Mouse (Mus musculus): ENCODE results near the gene Fam24a. TPM values are rescaled to one million over a fixed set of nuclear protein-coding genes. Genes with fewer than 3 reads are reported as not detected.

Gene Fam24a
- polyA plus RNA-seq, 1 experiment = 188 TPM

DNA sequence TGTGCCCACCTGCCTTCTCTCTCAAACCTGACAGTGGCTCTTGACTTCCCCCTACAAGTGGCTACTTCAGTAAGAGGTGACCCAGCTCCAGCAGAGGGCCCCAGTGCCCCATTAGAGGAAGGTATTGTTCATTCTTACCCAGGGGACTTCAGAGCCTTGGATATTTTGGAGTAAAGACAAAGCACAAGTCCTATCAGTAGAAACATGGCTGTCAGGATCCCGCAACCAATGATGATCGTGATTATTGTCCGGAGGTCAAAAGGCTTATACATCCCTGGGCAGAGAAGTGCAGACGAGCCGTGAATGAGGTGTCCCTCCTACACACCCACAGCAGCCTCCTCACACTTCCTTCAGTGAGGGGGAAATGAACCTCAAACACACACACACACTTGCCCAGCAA, 6.6 kb upstream of the Fam24a start:
- no peaks in the 10 kb centered on the region for H3K36me3 ChIP-seq (ENCODE audit: control insufficient read depth, insufficient read depth, low read length)
- TF ChIP-seq POLR2A (IDR thresholded peaks at IDR 0.05; ENCODE audit: control insufficient read depth, low read depth, low read length) (no peak), CTCF (IDR thresholded peaks at IDR 0.05; ENCODE audit: control insufficient read depth, insufficient read depth, insufficient replicate concordance, low read depth, low read length) (no peak)
- H3K4me1 ChIP-seq (ENCODE audit: control insufficient read depth, insufficient read depth, low read length) = no peaks in the 10 kb centered on the region
- H3K27me3 ChIP-seq (ENCODE audit: control insufficient read depth, insufficient read depth, low read length) = no peaks in the 10 kb centered on the region
- peak overlapping the region; percentile 60 for H3K4me3 ChIP-seq (ENCODE audit: control insufficient read depth, low read depth, low read length)
- no peak overlapping the region for H3K27ac ChIP-seq (ENCODE audit: control insufficient read depth, insufficient read depth, low read depth, low read length)

DNA sequence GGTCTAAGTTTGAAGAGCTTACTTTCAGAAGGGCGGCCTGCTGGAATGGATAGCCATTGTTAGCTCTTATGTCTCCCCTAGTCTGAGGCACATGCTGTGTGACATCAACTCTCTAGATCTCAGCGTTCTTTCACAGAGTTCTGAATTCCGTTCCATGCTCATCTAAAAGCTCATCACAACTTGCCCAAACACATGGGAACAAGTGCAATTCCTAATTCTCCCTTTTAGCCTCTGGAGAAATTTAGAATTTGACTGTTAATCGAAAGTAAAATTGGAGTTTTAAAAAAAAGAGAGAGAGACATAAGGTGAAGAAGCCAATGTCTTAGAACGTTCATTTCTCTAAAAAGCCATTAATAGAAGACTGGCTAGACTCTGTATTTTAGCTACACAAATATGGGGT, 4.2 kb upstream of the Fam24a start, which contains the start of gene Fam24b:
Gene Fam24b, minus strand, starts transcription at position 101 of the 400 bp plus-strand sequence.
- no peaks in the 10 kb centered on the region for H3K4me1 ChIP-seq (ENCODE audit: control insufficient read depth, insufficient read depth, low read length)
- H3K36me3 ChIP-seq (ENCODE audit: control insufficient read depth, insufficient read depth, low read length) = no peaks in the 10 kb centered on the region
- TF ChIP-seq POLR2A (IDR thresholded peaks at IDR 0.05; ENCODE audit: control insufficient read depth, low read depth, low read length) (no peak), CTCF (IDR thresholded peaks at IDR 0.05; ENCODE audit: control insufficient read depth, insufficient read depth, insufficient replicate concordance, low read depth, low read length) (no peak)
- peak within 1 kb of the TSS; percentile 77 for H3K4me3 ChIP-seq (ENCODE audit: control insufficient read depth, low read depth, low read length)
- no peaks in the 10 kb centered on the region for H3K27me3 ChIP-seq (ENCODE audit: control insufficient read depth, insufficient read depth, low read length)
- no peak within 1 kb of the TSS for H3K27ac ChIP-seq (ENCODE audit: control insufficient read depth, insufficient read depth, low read depth, low read length)

DNA sequence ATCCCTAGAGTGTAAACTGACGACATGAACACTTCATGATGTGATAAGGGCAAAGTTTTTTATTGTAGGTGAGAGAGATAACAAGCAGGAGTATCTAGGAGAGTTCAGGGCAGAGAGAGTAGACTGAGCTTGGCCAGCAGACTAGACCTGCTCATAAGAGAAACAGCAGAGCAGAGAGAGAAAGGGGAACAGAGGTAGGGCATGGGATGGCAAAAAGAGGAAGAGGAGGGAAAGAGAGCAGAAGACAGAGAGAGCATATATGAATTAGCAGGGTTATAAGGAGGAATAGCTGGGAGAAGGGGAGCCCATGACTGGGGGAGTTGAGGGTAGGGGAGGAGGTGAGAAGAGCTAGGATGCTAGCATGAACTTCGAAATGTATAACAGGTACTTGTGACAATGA, 2.0 kb upstream of the Fam24a start:
- Histone ChIP-seq H3K4me3 (ENCODE audit: control insufficient read depth, low read depth, low read length) (no peak overlapping the region), H3K4me1 (ENCODE audit: control insufficient read depth, insufficient read depth, low read length) (no peaks in the 10 kb centered on the region), H3K36me3 (ENCODE audit: control insufficient read depth, insufficient read depth, low read length) (no peaks in the 10 kb centered on the region; the same call in 1 of the 2 replicates), H3K27me3 (ENCODE audit: control insufficient read depth, insufficient read depth, low read length) (no peaks in the 10 kb centered on the region), H3K27ac (ENCODE audit: control insufficient read depth, insufficient read depth, low read depth, low read length) (no peak overlapping the region)
- TF ChIP-seq POLR2A (IDR thresholded peaks at IDR 0.05; ENCODE audit: control insufficient read depth, low read depth, low read length) = no peak
- TF ChIP-seq CTCF (IDR thresholded peaks at IDR 0.05; ENCODE audit: control insufficient read depth, insufficient read depth, insufficient replicate concordance, low read depth, low read length) = no peak

DNA sequence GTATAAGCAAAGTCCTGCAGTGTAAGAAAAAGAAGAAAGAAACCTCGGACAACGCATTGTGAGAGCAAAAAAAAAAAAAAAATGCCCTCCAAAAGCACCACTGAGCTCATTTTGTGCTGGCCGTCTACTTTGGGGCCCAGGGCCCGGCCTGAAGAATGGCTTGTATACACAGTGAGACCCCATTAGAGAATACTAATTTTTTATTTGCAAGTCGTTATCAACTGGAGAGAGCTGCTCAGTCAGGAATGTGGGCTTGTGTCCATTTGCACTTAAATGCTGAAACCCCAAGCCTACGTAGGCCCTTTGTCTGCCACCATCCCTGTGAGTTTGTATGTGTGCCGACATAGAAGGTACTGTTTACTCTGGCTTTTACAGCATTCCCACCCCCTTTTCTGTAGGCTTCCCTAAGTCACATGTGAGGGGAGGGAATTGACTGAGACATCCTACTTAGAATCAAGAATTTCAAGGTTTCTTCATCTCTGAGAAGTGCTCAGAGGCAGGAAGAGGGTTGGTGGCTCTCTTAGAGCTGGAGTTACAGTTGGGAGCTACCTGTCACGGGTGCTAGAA, 3.9 kb downstream of the Fam24a start:
- no peak for TF ChIP-seq CTCF (IDR thresholded peaks at IDR 0.05; ENCODE audit: control insufficient read depth, insufficient read depth, insufficient replicate concordance, low read depth, low read length)
- TF ChIP-seq POLR2A (IDR thresholded peaks at IDR 0.05; ENCODE audit: control insufficient read depth, low read depth, low read length) = no peak
- H3K27me3 ChIP-seq (ENCODE audit: control insufficient read depth, insufficient read depth, low read length) = no peaks in the 10 kb centered on the region
- H3K27ac ChIP-seq (ENCODE audit: control insufficient read depth, insufficient read depth, low read depth, low read length) = no peak overlapping the region
- H3K36me3 ChIP-seq (ENCODE audit: control insufficient read depth, insufficient read depth, low read length) = no peaks in the 10 kb centered on the region; the same call in 1 of the 2 replicates
- no peak overlapping the region; the same call in 1 of the 2 replicates for H3K4me3 ChIP-seq (ENCODE audit: control insufficient read depth, low read depth, low read length)
- no peaks in the 10 kb centered on the region for H3K4me1 ChIP-seq (ENCODE audit: control insufficient read depth, insufficient read depth, low read length)

DNA sequence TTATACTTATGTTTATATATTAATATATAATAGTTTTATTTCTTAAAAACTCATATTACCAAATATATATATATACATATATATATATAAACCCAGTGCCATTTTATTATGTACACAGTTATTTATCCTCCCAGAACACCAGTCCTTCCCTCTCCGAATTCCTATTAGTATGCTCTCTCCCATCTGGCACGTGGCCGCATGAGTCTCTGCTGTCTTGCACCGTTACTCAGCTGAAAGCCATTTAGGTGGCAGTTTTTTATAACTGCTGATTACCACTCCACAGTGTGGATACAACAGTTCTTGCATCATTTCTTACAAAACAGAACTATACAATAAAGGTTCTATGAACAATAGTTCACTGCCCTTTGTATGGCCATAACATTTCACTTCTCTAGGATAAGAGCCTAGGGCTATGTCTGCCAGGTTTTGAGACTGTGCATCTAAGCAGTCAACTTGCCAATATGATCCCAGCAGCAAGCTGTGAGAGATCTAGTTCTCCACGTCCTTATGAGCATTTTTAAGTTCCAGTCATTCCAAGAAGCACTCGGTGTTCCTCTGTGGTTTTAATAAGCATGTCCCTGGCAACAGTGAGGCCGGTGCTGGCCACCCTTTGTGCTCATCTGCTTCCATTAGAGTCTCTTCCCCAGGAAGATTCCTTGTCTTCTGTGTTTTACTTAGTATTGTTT, 12.3 kb downstream of the Fam24a start:
- TF ChIP-seq CTCF (IDR thresholded peaks at IDR 0.05; ENCODE audit: control insufficient read depth, insufficient read depth, insufficient replicate concordance, low read depth, low read length) = no peak
- TF ChIP-seq POLR2A (IDR thresholded peaks at IDR 0.05; ENCODE audit: control insufficient read depth, low read depth, low read length) = no peak
- H3K4me3 ChIP-seq (ENCODE audit: control insufficient read depth, low read depth, low read length) = no peak overlapping the region
- peaks cover 7% of the 10 kb centered on the region for H3K36me3 ChIP-seq (ENCODE audit: control insufficient read depth, insufficient read depth, low read length)
- H3K27me3 ChIP-seq (ENCODE audit: control insufficient read depth, insufficient read depth, low read length) = no peaks in the 10 kb centered on the region
- no peak overlapping the region for H3K27ac ChIP-seq (ENCODE audit: control insufficient read depth, insufficient read depth, low read depth, low read length)
- no peaks in the 10 kb centered on the region for H3K4me1 ChIP-seq (ENCODE audit: control insufficient read depth, insufficient read depth, low read length)

DNA sequence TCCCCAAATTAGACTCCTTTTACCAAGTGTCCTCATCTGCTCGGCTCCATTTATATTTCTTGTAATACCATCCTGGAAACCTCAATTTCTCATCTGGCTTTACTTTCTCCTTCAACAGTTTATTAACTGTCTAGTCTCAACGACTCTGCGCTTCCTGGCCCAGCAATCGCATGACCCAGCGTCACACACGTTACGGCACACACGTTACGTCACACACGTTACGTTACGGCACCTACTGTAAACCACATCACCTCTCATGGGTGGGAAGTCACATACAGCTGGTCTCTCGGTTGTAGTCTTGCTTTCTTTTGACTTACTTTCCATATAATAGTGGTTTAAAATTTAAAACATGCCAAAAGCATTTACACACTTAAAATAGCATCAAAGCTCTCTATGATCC, 22.4 kb downstream of the Fam24a start:
- Histone ChIP-seq H3K27ac (ENCODE audit: control insufficient read depth, insufficient read depth, low read depth, low read length) (no peak overlapping the region), H3K4me3 (ENCODE audit: control insufficient read depth, low read depth, low read length) (no peak overlapping the region), H3K27me3 (ENCODE audit: control insufficient read depth, insufficient read depth, low read length) (no peaks in the 10 kb centered on the region), H3K36me3 (ENCODE audit: control insufficient read depth, insufficient read depth, low read length) (peaks cover 2% of the 10 kb centered on the region), H3K4me1 (ENCODE audit: control insufficient read depth, insufficient read depth, low read length) (no peaks in the 10 kb centered on the region)
- TF ChIP-seq POLR2A (IDR thresholded peaks at IDR 0.05; ENCODE audit: control insufficient read depth, low read depth, low read length) (no peak), CTCF (IDR thresholded peaks at IDR 0.05; ENCODE audit: control insufficient read depth, insufficient read depth, insufficient replicate concordance, low read depth, low read length) (no peak)

DNA sequence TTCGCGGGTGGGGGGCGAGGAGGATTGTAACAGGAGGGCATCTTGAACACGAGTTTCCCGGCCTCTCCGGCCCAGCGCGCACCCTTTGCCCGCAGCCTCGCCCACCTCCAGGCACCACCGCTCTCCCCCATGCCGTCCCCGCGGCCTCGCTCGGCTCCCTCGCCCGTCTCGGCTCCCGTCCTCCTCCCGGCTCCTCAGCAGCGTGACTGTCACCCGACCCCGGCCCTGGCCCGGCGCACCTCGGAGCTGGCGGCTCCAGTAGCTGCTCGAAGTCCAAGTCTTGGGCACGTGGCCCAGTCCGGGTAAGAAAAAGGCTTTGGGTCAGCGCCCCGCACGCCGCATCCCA, 28.6 kb downstream of the Fam24a start:
- TF ChIP-seq POLR2A (IDR thresholded peaks at IDR 0.05; ENCODE audit: control insufficient read depth, low read depth, low read length) (no peak), CTCF (IDR thresholded peaks at IDR 0.05; ENCODE audit: control insufficient read depth, insufficient read depth, insufficient replicate concordance, low read depth, low read length) (no peak)
- Histone ChIP-seq H3K36me3 (ENCODE audit: control insufficient read depth, insufficient read depth, low read length) (peaks cover 1% of the 10 kb centered on the region), H3K4me1 (ENCODE audit: control insufficient read depth, insufficient read depth, low read length) (peaks cover 6% of the 10 kb centered on the region), H3K27me3 (ENCODE audit: control insufficient read depth, insufficient read depth, low read length) (no peaks in the 10 kb centered on the region), H3K4me3 (ENCODE audit: control insufficient read depth, low read depth, low read length) (peak overlapping the region; percentile 84), H3K27ac (ENCODE audit: control insufficient read depth, insufficient read depth, low read depth, low read length) (peak overlapping the region; percentile 87)
